Mouse (Mus musculus) lung, postnatal 4 days (tissue): ENCODE measurements around the gene Nop53.
A peak's percentile ranks its signal among the peaks of the same experiment; 100 is the strongest.
"Not testable (repeated sequence)": the region's sequence is repeated elsewhere in the genome, so short reads cannot be mapped to it uniquely, and the experiment has no call there.

ENCODE experiments used
- DNase-seq, 2 experiments: peaks; one replicate each; pipeline ENCODE4 v3.0.0; 2021

Gene Nop53

DNA sequence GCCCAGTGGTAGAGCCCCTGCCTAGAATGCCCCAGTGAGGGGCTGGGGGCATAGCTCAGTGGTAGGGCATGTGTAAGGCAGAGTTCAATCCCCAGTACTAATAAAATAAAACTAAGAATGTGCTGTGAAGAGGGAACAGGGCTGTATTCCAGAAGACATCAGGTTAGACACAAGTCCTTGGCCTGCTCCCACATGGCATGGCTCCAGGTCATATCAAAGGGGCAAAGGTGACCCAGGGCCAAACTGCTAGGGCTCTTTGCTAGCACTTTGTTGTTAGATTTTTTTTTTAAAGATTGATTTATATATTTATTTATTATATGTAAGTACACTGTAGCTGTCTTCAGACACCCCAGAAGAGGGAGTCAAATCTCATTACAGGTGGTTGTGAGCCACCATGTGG, 27.5 kb downstream of the Nop53 start:
- no peak for DNase-seq

DNA sequence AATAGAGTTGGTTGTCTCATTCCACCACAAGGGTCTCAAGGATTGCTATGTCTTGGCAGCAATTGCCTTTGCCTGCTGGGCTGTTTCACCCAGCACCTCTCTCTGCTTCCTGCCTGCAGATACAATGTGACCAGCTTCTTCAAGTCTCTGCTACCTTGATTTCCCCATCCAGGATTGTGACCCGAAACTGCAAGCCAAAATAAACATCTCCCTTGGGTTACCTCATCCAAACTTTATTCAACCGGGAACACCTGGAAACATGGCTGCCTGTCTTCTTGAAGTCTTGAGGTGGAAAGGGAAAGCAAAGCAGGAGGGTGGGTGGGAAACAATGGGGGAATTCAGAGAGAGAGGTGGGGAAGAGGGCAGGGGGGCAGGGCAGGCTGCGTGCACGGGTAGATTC, 28.9 kb downstream of the Nop53 start:
- DNase-seq, result no peak

- no peak for DNase-seq
These were observed 29.6 kb downstream of the Nop53 start for GRCm38 (mm10) chr7:15916134-15916723.

DNA sequence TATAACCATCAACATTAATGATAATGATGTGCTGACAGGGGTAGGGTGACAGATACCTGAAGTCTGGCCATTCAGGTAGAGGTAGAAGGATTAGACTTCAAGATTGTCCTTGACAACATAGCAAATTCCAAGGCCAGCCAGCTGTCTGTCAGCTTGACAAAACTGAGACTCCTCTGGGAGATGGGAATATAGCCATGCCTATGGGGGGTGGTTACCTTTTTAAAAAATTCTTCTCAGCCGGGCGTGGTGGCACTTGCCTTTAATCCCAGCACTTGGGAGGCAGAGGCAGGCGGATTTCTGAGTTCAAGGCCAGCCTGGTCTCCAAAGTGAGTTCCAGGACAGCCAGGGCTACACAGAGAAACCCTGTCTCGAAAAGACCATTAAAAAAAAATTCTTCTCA, 30.2 kb downstream of the Nop53 start:
- DNase-seq, result not testable (repeated sequence)

- DNase-seq, result no peak
These were observed 31.1 kb downstream of the Nop53 start for GRCm38 (mm10) chr7:15914751-15915150.

DNA sequence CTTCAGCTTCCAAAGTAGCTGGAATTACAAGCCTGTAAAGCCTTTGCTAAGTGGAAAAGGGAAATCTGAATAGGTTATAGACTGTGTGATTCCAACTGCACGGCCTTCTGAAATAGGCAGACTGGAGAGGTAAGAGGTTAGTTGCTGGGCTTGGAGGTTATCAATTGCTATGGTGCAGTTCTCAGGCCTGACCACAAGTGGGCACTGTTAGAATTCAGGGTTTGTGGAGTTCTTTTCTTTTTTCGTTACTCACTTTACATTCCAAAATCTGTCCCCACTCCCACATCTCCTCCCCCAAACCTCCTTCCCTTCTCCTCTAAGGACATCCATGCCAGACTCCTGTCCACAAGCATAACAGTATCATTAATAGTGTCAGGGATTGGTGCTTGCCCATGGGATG, 31.6 kb downstream of the Nop53 start:
- DNase-seq, result peak in 1 of 2 experiments; percentile 62

- peak; percentile 81 to 82 for DNase-seq
These were observed 33.7 kb downstream of the Nop53 start for GRCm38 (mm10) chr7:15912183-15912582.

- no peak for DNase-seq
These were observed 35.4 kb downstream of the Nop53 start for GRCm38 (mm10) chr7:15910521-15910920.

DNA sequence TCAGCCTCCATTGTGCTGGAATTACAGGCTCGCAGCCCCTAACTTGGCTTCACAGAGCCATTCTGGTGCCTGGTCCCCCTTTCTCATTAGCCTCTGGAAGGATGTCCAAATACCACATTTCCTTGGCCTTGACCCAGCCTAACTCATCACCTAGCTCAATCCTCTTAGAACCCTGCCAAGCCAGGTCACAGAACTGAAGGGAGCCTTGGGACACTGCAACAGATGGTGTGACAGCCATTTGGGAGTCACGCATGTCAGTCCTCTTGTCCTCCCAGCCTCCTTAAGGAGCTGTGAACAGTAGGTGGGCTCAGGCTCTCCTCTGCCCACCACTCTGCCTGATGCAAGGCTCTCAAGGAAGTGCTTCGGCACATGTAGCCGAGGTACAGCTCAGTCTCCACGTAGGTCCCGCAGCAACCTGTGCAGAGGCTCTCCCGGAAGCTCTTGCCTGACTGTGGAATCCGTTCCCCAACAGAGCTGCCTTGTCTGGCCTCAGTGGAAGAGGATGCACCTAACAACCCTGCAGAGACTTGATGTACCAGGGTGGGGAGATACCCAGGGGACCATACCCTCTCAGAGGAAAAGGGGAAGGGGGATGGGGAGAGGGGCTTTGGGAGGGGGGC, 37.8 kb downstream of the Nop53 start:
- DNase-seq, result no peak

- DNase-seq, result no peak
These were observed 39.3 kb downstream of the Nop53 start for GRCm38 (mm10) chr7:15906602-15907001.

DNA sequence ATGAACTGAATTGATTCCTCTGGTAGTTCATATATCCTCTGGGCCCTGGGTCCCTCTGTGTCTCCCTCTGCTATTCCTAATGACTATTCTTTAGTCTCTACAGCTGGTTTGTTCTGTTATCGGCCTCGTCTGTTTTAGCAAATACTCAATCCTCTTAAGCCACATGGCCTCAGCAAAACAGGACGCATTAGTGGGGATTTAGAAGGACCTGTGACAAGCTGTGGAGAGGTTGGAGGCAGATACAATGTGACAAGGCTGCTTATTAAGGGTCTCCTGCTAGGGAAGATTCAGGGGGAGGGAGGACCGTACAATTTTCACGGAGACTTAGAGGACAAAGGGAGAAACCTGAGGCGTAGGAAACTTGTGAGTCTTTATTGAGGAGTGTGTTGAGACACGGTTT, 40.0 kb downstream of the Nop53 start:
- DNase-seq, result no peak

- no peak for DNase-seq
These were observed 44.4 kb downstream of the Nop53 start for GRCm38 (mm10) chr7:15901366-15902048.

DNA sequence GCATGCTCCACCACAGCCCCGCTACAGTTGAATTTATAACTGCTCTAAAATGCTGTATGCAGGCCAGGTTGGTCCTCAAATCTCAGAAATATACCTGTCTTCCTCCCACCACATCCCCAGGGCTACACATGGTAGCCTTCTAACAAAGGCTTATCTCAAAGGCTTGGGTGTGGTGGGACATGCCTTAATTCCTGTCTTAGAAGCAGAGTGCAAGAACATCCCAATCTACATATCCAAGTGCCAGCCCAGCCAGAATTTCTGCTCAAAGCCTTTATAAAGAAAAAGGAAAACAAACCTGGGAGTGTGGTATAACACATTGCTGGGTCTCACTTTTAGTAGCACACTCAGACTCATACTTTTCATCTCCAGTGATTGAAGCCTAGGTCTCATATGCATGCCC, 51.6 kb downstream of the Nop53 start:
- DNase-seq, result no peak
